Mouse (Mus musculus) kidney, adult 2 months (tissue): ENCODE measurements around the gene Rsph6a.

Source experiments
- CTCF ChIP-seq: fragments of 200-500 bp; conservative IDR thresholded peaks from 2 replicates; pipeline ENCODE4 v1.5.1; 2011; ENCODE audit warnings: low read depth, mild to moderate bottlenecking, control low read depth, low read length, moderate library complexity, mixed read lengths; ENCODE audit not compliant: insufficient read depth, insufficient read length
- POLR2A ChIP-seq: fragments of 200-500 bp; IDR thresholded peaks from one replicate; pipeline ENCODE4 v1.6.1; 2011; ENCODE audit warnings: low read depth, low read length, control low read depth

DNA sequence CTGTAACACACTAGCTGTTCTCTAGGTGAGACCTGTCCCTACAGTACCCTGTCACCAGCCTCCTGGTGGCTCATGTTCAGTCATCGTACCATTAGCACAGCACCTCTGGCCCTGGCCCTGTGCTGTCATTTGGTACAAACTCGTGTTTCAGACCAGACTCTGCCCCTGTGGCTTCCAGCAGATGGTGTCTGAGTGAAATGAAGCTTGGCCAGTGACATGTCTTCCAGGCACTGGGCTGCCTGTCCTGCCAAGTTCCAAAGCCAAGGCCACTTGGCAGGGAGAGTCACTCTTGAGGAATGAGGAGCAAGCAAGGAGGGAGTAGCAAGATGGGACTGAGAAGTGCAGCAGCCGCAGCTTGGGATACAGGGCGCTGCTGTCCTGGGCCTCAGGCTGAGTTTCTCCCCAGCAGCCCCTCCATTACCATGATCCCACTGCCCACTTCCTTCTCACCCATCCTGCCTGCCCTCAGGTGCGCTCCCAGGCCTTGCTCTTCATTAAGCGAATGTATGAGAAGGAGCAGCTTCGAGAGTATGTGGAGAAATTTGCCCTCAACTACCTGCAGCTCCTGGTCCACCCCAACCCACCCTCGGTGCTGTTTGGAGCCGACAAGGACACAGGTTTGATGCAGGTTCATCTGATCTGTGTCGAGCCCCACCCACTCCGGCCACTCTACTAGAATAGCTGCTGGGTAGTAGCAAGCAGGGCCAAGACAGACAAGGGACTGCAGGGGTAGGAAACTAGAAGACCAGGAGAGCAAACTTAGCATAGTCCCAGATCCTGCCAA, 8.0 kb upstream of the Rsph6a start:
- TF ChIP-seq POLR2A (no peak), CTCF (no peak)
